Mouse (Mus musculus) left cerebral cortex, adult 18-20 months (tissue): Measurements from ENCODE around the gene Pdgfa. TPM values are rescaled to one million over a fixed set of nuclear protein-coding genes. Genes with fewer than 3 reads are reported as not detected.

ENCODE experiments used
- DNase-seq, 2 experiments: peaks; one replicate each; pipeline ENCODE4 v3.0.0; 2021 to 2022; ENCODE audit warnings: low spot score in 2 of 2, mixed read lengths in 1 of 2
- long read RNA-seq, 2 experiments: library from polyadenylated mRNA; stranded (forward); transcript quantifications; one replicate each; pipeline ENCODE4 v2.0.0; 2021
- total RNA-seq, 2 experiments: library from RNA; stranded (reverse); gene quantifications; 2 replicates each; pipeline ENCODE4 v1.2.3; 2021

Gene Pdgfa
- total RNA-seq = 10 to 100 TPM; 52.7 to 55.5 TPM
- long read RNA-seq, experiment 1, transcript Pdgfa-202 (6 exons, 2,060 nt) = major isoform, 65 of 83 reads
- long read RNA-seq, experiment 1, transcript Pdgfa-204 (7 exons, 1,287 nt) = minor isoform, 8 of 83 reads
- long read RNA-seq, experiment 1, partial matches to known transcripts = 3 of 83 reads
- long read RNA-seq, experiment 1, other reads (novel, unspliced or antisense) = 6 of 83 reads
- long read RNA-seq, experiment 2, transcript Pdgfa-202 (6 exons, 2,060 nt) = major isoform, 58 of 69 reads
- long read RNA-seq, experiment 2, partial matches to known transcripts = 4 of 69 reads
- long read RNA-seq, experiment 2, other reads (novel, unspliced or antisense) = 3 of 69 reads

DNA sequence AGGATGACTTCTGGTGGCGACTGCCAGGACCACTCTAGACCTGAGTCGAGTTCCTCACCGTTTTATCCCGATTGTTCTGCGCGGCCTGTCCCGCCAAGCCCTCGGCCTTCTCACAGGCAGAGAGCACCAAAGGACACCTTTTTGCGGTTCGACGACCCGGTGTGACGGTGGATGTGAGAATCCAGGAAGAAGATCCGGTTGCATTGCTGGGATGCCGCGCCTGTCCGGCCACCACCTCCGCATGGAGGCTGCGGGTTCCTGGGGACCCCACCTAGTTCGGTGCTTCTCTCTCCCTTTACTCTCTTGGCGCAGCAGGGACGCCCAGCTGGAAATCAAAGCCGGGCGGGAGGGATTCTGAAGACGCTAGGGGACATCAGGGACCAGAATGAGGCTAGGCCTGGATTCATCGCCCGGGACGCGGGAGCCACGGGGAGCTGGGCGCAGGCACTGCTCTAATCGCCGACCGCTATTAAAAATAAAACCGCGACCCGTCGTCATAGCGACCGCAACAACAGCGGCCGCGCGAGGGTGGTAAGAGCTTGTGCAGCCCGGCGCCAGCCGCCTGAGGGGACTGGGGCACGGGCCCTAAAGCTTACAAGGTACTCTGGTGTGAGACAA is at the start of gene Pdgfa:
TSS of gene Pdgfa (minus strand) at position 200 of the 618 bp plus-strand sequence.
- peak in 1 of 2 experiments; percentile 46 for DNase-seq

GRCm38 (mm10) chr5:139046636-139047035 is 49.5 kb upstream of the Pdgfa start:
- no peak for DNase-seq

GRCm38 (mm10) chr5:139043546-139043945 is 46.4 kb upstream of the Pdgfa start:
- DNase-seq = no peak

DNA sequence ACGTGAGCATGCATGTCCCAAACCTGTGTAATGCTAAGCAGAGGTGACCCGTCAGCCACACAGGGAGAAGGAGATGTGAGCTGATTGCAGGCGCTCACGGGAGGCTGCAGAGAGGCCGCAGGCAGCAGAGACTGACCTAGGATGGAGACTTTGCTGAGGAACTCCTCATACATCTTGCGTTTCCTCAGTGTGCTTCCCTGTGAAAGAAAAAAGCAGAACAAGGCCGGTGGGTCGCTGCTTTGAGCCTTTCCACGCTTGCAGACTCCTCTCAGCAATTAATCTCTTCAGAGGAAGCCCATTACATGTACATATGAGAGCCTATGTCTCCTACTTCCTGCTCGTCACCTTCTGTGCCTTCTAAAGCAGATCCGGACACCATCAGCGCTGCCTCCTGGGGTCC is 45.1 kb upstream of the Pdgfa start:
- DNase-seq = no peak

DNA sequence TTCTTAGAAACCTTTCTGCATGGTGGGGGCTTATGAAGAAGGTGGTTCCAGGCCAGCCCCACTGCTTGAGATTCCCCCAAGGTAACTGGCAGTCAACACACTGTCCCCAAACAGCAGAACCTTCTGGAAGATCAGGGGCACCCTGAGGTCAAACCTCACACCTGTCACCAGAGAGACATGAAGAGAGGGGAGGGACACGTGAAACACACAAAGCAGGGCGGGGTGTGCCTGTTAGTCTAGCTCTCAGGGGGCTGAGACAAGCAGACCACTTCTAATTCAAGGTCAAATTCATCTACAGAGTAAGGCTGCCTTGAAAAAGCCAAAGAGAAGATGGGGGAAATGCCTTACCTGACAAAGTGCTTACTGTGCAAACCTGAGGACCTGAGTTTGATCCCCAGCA is 38.0 kb upstream of the Pdgfa start:
- no peak for DNase-seq

DNA sequence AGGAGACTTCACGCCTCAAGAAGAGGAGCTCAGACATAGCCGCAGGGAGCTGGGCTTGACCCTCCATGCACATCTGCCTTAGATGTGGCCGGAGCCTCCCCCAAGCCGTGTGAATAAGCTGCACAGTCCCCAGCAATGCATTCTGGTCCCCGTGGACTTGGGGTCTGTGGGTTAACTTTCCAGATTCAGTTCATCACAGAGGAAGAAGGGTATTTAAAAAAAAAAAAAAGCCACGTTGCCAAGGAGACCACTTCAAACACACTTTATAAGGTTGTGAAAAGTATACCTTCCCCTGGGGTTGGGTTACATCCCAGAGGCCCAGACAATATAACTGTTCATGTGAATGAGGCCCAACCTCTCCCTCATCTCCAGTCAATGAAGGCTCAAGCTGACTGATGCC is 37.6 kb upstream of the Pdgfa start:
- DNase-seq = no peak

- DNase-seq = no peak
These were observed 36.5 kb upstream of the Pdgfa start for GRCm38 (mm10) chr5:139033406-139034317.

GRCm38 (mm10) chr5:139027603-139028002 is 30.4 kb upstream of the Pdgfa start:
- no peak for DNase-seq

DNA sequence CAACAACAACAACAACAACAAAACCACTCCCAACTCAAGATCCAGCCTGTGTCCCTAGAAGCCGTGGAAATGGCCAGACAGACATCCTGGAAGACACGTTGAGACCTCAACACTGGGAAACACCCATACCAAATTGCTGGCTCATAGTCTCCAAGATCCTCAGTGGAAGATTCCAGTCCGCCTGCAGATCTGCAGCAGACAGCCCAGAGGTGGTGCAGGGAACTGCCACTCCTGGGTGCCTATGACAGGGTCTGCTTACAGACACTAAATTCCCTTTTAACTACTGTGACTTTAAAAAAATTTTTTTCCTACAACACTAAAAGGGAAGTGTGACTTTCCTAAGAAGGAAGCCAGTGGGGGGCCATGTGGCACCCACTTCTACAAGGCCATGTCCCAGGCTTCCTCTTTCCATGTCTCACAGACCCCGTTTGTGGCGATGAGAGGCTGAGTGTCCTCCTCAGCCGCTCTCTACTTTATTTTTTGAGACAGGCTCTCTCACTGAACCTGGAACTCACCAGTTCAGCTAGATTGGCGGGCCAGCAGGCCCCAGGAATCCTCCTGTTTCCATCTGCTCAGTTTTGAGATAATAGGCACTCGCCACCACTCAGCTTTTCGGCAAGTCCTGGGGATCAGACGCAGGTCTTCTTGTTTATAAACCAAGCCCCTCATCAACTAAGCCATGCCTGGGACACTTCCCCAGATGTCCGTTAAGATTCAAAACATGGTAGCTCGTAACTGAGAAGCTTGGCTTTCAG is 27.4 kb upstream of the Pdgfa start:
- no peak for DNase-seq

DNA sequence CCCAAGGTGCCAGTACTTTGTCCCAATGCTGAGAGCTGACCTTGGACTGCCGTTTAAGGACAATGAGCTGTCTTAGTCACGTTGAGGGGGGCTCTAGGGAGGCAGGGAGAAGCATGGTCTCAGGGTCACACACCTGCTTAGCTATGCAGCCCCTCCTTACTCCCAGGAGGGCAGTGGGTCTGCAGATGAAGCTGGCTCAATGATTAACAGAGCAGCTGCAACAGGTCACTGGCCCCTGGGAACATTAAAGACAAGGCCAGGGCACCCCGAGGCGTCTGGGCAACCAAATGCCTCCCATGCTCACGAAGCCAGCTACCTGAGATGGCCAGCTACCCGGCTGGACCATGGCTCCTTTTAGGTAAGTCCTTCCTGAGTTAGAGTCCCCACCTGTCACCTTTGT is 23.4 kb upstream of the Pdgfa start:
- no peak for DNase-seq

- DNase-seq = no peak
These were observed 20.4 kb upstream of the Pdgfa start for GRCm38 (mm10) chr5:139017371-139018124.

DNA sequence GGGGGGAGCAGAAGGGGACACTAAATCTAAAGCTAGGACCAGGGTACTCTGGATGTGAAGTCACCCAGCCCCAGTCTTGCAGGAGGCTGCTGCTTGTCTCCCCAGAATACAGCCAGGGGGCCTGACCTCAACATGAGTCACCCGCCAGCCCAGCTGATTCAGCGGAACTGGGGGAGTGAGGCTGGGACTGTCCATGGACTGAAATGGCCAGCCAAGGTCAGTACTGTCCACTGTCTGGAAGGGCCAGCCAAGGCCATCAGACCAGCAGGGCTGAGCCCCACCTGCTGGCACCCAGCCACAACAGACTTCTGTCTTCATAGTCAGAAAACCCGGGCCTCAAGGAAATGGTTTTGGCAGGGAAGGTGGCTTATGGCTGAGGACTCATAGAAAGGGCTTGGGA is 17.9 kb upstream of the Pdgfa start:
- DNase-seq = no peak

GRCm38 (mm10) chr5:139010649-139011048 is 13.5 kb upstream of the Pdgfa start:
- no peak for DNase-seq

GRCm38 (mm10) chr5:139007141-139007775 is 10.1 kb upstream of the Pdgfa start:
- no peak for DNase-seq

DNA sequence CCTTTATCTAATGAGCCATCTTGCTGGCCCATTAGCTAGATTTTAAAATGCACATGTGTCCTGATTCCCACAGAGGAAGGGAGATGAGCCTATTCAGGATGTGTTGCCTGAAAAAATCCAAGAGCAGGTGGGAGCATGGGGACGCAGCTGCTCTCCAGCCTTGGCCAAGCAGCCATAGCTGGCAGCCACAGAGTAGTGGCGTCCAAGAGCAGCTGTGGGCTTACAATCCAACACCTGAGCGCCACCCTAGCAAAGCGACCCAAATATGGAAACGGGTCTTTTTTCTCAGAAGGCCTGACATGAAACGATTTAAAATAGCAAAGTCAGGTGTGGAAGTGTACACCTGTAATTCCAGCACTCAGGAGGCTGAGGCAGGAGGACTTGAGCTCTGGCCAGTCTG is 7.4 kb upstream of the Pdgfa start:
- no peak for DNase-seq

GRCm38 (mm10) chr5:138999716-139000115 is 2.5 kb upstream of the Pdgfa start:
- no peak for DNase-seq

DNA sequence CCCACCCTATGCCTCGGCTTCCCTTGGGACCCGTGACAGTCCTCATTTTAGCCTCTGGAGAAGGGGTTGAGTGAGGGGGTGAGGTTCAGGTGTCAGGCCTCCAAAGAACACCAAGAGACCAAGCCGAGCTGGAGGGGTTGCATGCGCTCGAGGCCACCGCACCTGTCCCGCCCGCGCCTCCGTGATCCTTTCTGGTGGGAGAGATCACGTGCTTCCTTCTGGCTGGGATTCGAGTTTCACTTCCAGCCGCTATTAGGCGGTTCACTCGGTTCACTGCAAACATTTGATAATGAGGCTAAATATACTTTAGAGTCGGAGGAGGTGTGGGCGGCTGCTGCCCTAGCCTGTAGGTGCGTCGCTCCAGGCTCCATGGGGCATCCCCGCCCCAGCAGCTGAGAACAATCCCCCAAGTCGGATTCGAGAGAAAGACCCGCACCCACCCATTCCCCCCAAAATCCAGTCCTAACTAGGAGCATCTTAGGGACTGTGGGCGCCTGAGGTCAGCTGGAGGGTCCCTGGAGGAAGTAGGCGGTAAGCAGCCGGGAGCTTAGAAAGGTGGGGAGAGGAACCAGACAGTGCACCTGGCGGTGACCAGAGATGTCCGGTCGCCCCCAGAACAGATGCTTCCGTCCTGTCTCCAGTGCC is 888 bp upstream of the Pdgfa start:
- DNase-seq = peak in 1 of 2 experiments; percentile 38

DNA sequence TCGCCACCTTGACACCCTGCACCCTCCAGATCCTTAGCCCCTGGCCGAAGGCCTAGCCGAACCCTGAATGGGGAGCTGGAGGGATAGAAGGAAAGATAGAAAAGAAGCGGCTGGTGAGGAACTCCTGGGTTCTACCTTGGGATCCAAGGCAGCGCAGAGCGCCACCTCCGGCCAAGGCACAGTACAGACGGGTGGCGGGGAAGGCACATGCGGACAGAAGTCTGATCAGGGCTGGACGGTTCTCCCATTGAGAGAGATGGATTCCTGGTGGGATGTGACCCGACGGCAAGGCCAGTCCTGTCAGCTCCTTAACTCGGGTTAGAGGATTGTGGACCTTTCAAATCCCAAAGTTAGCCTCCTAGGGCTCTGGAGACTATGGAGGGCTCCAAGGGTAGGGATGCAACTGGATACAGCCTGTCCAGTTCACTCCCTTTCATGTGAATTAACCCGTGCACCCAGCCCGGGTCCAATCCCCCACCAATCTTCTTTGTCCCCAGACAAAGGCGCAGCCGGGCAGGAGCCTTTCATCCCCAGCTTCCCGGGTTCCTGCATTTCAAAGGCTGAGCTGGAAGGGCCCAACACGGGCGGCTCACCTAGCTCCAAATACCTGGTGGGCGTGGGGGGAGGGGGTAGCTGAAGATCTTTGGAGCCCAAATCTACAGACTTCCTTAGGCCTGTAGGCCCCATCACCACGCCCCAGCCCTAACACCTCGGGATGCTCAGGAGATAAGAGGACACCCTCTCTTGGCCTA is 672 bp downstream of the Pdgfa start:
- peak; percentile 41 to 54 for DNase-seq
